Mouse (Mus musculus) E14TG2a.4 (cell line): ENCODE measurements at regions not wholly inside any gene's neighbourhood (a gene's known extent, or its start where the extent isn't known, plus 50 kb on each side); places are given as distances from the start of the nearest gene placed in this dataset.

Experiments
- H3K27me3 ChIP-seq: 2 replicates; pipeline ENCODE4 v1.6.1; 2014; ENCODE audit warnings: low read length, control low read depth; ENCODE audit not compliant: insufficient read depth
- H3K36me3 ChIP-seq: 2 replicates; pipeline ENCODE4 v1.6.1; 2014; ENCODE audit warnings: low read length, control low read depth; ENCODE audit not compliant: insufficient read depth
- H3K4me1 ChIP-seq: replicated peaks from 2 replicates; pipeline ENCODE4 v1.6.1; 2014; ENCODE audit warnings: low read depth, low read length, control low read depth
- H3K4me3 ChIP-seq: replicated peaks from 2 replicates; pipeline ENCODE4 v1.5.1; 2014; ENCODE audit warnings: mild to moderate bottlenecking, low read length
- H3K9me3 ChIP-seq: 2 replicates; pipeline ENCODE4 v1.6.1; 2014; ENCODE audit warnings: low read length, control low read depth
- CTCF ChIP-seq: conservative IDR thresholded peaks from 2 replicates; pipeline ENCODE4 v1.5.1; 2014; ENCODE audit warnings: low read length
- NANOG ChIP-seq: IDR thresholded peaks from 2 replicates; pipeline ENCODE4 v1.6.1; 2014; ENCODE audit warnings: borderline replicate concordance, low read length, mixed read lengths
- POU5F1 ChIP-seq: IDR thresholded peaks from 2 replicates; pipeline ENCODE4 v1.6.1; 2014; ENCODE audit warnings: low read length, borderline replicate concordance

- H3K9me3 ChIP-seq = no peaks in the 10 kb centered on the region
Measured at GRCm38 (mm10) chr16:63049100-63049499, 195.0 kb downstream of the Pros1 start.

GRCm38 (mm10) chr16:63062883-63063282 lies 208.8 kb downstream of the Pros1 start:
- Histone ChIP-seq H3K4me3 (no peak overlapping the region), H3K27me3 (no peaks in the 10 kb centered on the region), H3K9me3 (no peaks in the 10 kb centered on the region), H3K36me3 (no peaks in the 10 kb centered on the region), H3K4me1 (peaks cover 17% of the 10 kb centered on the region)
- TF ChIP-seq CTCF (no peak), NANOG (peak; percentile 65)

More at GRCm38 (mm10) chr16:63049100-63049499, 195.0 kb downstream of the Pros1 start:
- H3K4me3 ChIP-seq = no peak overlapping the region
- H3K27me3 ChIP-seq = no peaks in the 10 kb centered on the region
- TF ChIP-seq CTCF (no peak), POU5F1 (no peak), NANOG (no peak)
- no peaks in the 10 kb centered on the region for H3K36me3 ChIP-seq
- no peaks in the 10 kb centered on the region for H3K4me1 ChIP-seq

- TF ChIP-seq NANOG = no peak
- no peak for TF ChIP-seq CTCF
- TF ChIP-seq POU5F1 = no peak
- H3K36me3 ChIP-seq = no peaks in the 10 kb centered on the region
- H3K9me3 ChIP-seq = no peaks in the 10 kb centered on the region
- no peaks in the 10 kb centered on the region for H3K4me1 ChIP-seq
- H3K27me3 ChIP-seq = no peaks in the 10 kb centered on the region
- no peak overlapping the region for H3K4me3 ChIP-seq
Measured at GRCm38 (mm10) chr16:63069987-63070386, 215.9 kb downstream of the Pros1 start.

- TF ChIP-seq NANOG = no peak
- no peak for TF ChIP-seq CTCF
- no peak for TF ChIP-seq POU5F1
- no peaks in the 10 kb centered on the region for H3K36me3 ChIP-seq
- H3K27me3 ChIP-seq = no peaks in the 10 kb centered on the region
- no peaks in the 10 kb centered on the region for H3K9me3 ChIP-seq
- H3K4me1 ChIP-seq = no peaks in the 10 kb centered on the region
- no peak overlapping the region for H3K4me3 ChIP-seq
Measured at GRCm38 (mm10) chr16:63075814-63076213, 221.7 kb downstream of the Pros1 start.

- H3K4me1 ChIP-seq = no peaks in the 10 kb centered on the region
- TF ChIP-seq POU5F1 = no peak
- no peak for TF ChIP-seq NANOG
- TF ChIP-seq CTCF = no peak
- H3K9me3 ChIP-seq = no peaks in the 10 kb centered on the region
- H3K4me3 ChIP-seq = no peak overlapping the region
- no peaks in the 10 kb centered on the region for H3K36me3 ChIP-seq
- H3K27me3 ChIP-seq = no peaks in the 10 kb centered on the region
Measured at GRCm38 (mm10) chr16:63081383-63081782, 227.3 kb downstream of the Pros1 start.

GRCm38 (mm10) chr16:63083256-63083655 lies 229.1 kb downstream of the Pros1 start:
- Histone ChIP-seq H3K36me3 (no peaks in the 10 kb centered on the region), H3K4me1 (no peaks in the 10 kb centered on the region), H3K27me3 (no peaks in the 10 kb centered on the region), H3K4me3 (no peak overlapping the region), H3K9me3 (no peaks in the 10 kb centered on the region)
- no peak for TF ChIP-seq CTCF
- TF ChIP-seq POU5F1 = no peak
- no peak for TF ChIP-seq NANOG

- H3K36me3 ChIP-seq = no peaks in the 10 kb centered on the region
- TF ChIP-seq POU5F1 (no peak), NANOG (no peak)
- H3K4me1 ChIP-seq = no peaks in the 10 kb centered on the region
Measured at GRCm38 (mm10) chr16:63084021-63084756, 230.1 kb downstream of the Pros1 start.

GRCm38 (mm10) chr16:63086086-63086796 lies 232.1 kb downstream of the Pros1 start:
- no peak for TF ChIP-seq POU5F1
- no peak for TF ChIP-seq NANOG
- TF ChIP-seq CTCF = no peak
- Histone ChIP-seq H3K4me1 (no peaks in the 10 kb centered on the region), H3K36me3 (no peaks in the 10 kb centered on the region), H3K9me3 (no peaks in the 10 kb centered on the region), H3K4me3 (no peak overlapping the region), H3K27me3 (no peaks in the 10 kb centered on the region)

More at GRCm38 (mm10) chr16:63084021-63084756, 230.1 kb downstream of the Pros1 start:
- H3K27me3 ChIP-seq = no peaks in the 10 kb centered on the region
- H3K9me3 ChIP-seq = no peaks in the 10 kb centered on the region
- H3K4me3 ChIP-seq = no peak overlapping the region
